Mouse (Mus musculus) stomach, embryonic 14.5 days (tissue): Measurements from ENCODE around the gene Pigw. TPM values are rescaled to one million over a fixed set of nuclear protein-coding genes. Genes with fewer than 3 reads are reported as not detected.

Experiments
- ATAC-seq: fragments of 200-750 bp; cut with Nextera tagmentation; 2 replicates; pipeline ENCODE4 v1.8.0; 2017; ENCODE audit warnings: low read depth, moderate TSS enrichment; ENCODE audit not compliant: insufficient number of reproducible peaks, insufficient read depth, low FRiP score
- H3K27ac ChIP-seq: fragments of 300-500 bp; sonication (generic); 2 replicates; pipeline ENCODE4 v1.5.1; 2014; ENCODE audit warnings: mild to moderate bottlenecking, low read length, moderate library complexity, mixed read lengths
- H3K27me3 ChIP-seq: fragments of 300-500 bp; sonication (generic); 2 replicates; pipeline ENCODE4 v1.6.1; 2014; ENCODE audit warnings: low read length, control low read depth, mixed read lengths; ENCODE audit not compliant: control insufficient read depth, insufficient read depth
- H3K36me3 ChIP-seq: fragments of 300-500 bp; sonication (generic); 2 replicates; pipeline ENCODE4 v1.6.1; 2014; ENCODE audit warnings: mild to moderate bottlenecking, control low read depth, low read length, moderate library complexity, mixed read lengths; ENCODE audit not compliant: control insufficient read depth, insufficient read depth
- H3K4me1 ChIP-seq: fragments of 300-500 bp; sonication (generic); 2 replicates; pipeline ENCODE4 v1.6.1; 2014; ENCODE audit warnings: low read length, control low read depth, mixed read lengths; ENCODE audit not compliant: control insufficient read depth, insufficient read depth
- H3K4me2 ChIP-seq: fragments of 300-500 bp; sonication (generic); replicated peaks from 2 replicates; pipeline ENCODE4 v1.6.1; 2014; ENCODE audit warnings: low read depth, low read length, control low read depth
- H3K4me3 ChIP-seq: fragments of 300-500 bp; sonication (generic); 2 replicates; pipeline ENCODE4 v1.5.1; 2014; ENCODE audit warnings: low read depth, low read length, control low read depth
- H3K9ac ChIP-seq: fragments of 300-500 bp; sonication (generic); replicated peaks from 2 replicates; pipeline ENCODE4 v1.6.1; 2014; ENCODE audit warnings: low read depth, mild to moderate bottlenecking, control low read depth, low read length, moderate library complexity, mixed read lengths
- H3K9me3 ChIP-seq: fragments of 300-500 bp; sonication (generic); 2 replicates; pipeline ENCODE4 v1.6.1; 2016; ENCODE audit warnings: low read depth, low read length, control low read depth; ENCODE audit not compliant: control insufficient read depth
- WGBS: fragments of 180-500 bp; shearing (Covaris S2); extraction: QIAGEN DNeasy Blood & Tissue Kit; methylation state at CpG from one replicate; pipeline ENCODE4 v1.1.7; 2014; 5-methylcytosine and 5-hydroxymethylcytosine counted together
- polyA plus RNA-seq: library from polyadenylated mRNA; unstranded; fragments of >200 nt; fragmentation: Nextera tagmentation; extraction: Ambion mirVana; gene quantifications from 2 replicates; pipeline ENCODE4 v1.2.1, GENCODE M21; 2014

The Pigw gene
- polyA plus RNA-seq, 1 experiment from 2014 or later: 3.0 TPM

DNA sequence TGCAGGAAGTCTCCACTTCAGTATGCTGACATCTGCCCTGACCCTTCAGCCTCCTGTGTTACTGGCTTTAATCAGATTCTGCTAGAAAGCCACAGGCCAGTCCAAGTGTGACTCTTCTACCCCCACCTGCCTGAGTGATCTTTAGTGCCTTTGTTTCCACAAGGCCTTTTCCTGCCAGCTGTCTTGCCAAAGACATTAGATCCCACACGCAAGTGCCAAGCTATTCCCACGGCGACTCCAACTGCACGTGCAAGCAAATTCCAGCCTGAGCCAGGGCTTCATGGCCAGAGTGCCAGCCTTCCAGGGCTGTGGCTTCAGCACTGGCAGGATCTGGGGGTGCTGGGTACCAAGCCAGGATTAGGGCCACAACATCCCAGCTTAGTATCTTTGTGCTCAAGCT lies 30.3 kb upstream of the Pigw start:
- WGBS: 83% methylated on average over 4 of the region's 4 CpGs
- Histone ChIP-seq H3K4me1 (no peaks in the 10 kb centered on the region), H3K27ac (no peak overlapping the region), H3K4me2 (no peak overlapping the region), H3K9me3 (no peaks in the 10 kb centered on the region), H3K9ac (no peak overlapping the region), H3K36me3 (peaks cover 54% of the 10 kb centered on the region), H3K27me3 (no peaks in the 10 kb centered on the region), H3K4me3 (no peak overlapping the region)
- ATAC-seq: no peak

DNA sequence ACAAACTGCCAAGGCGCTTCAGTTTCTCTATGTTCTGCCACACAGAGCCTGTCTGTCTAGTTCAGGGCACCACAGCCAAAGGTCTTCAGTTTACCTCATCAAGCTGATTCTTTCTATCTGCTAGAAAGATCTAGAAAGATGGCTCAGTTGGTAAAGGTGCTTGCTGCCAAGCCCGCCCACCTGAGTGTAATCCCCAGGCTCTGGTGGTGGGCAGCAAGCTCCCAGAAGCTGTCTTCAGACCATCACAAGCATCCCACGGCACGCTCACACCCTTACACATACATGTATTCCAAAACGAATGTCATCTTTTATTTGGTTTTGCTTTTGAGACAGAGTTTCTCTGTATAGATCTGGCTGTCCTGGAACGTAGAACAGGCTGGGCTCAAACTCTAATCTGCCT lies 28.4 kb upstream of the Pigw start:
- Histone ChIP-seq H3K27me3 (no peaks in the 10 kb centered on the region), H3K4me3 (no peak overlapping the region), H3K4me1 (no peaks in the 10 kb centered on the region), H3K36me3 (peaks cover 60% of the 10 kb centered on the region), H3K4me2 (no peak overlapping the region), H3K9me3 (no peaks in the 10 kb centered on the region), H3K9ac (no peak overlapping the region), H3K27ac (no peak overlapping the region)
- WGBS: 92% methylated on average over 6 of the region's 6 CpGs
- ATAC-seq: no peak

DNA sequence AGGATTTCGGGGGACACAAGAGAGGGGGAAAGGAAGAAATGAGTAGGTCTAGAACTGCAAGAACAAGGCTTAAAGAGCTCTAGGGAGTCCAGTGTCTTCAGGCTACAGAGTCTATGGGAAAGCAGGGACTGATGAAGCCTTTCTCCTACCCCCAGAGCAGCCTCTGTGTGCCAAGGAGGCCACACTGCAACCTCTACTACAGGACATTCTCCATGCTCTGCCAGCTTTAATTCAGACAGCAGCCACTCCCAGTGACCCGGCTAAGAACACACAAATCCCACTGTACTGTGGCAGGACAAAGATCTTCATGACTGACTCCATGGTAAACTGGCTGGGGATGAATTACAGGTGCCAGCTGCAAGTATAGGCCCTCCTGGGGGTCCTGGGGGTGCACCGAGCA lies 27.0 kb upstream of the Pigw start:
- H3K9me3 ChIP-seq: no peaks in the 10 kb centered on the region
- H3K4me1 ChIP-seq: no peaks in the 10 kb centered on the region
- H3K27me3 ChIP-seq: no peaks in the 10 kb centered on the region
- H3K36me3 ChIP-seq: peaks cover 65% of the 10 kb centered on the region
- H3K4me2 ChIP-seq: no peak overlapping the region
- WGBS: 52% methylated on average over 3 of the region's 3 CpGs
- H3K9ac ChIP-seq: no peak overlapping the region
- no peak overlapping the region for H3K27ac ChIP-seq
- no peak for ATAC-seq
- no peak overlapping the region for H3K4me3 ChIP-seq

DNA sequence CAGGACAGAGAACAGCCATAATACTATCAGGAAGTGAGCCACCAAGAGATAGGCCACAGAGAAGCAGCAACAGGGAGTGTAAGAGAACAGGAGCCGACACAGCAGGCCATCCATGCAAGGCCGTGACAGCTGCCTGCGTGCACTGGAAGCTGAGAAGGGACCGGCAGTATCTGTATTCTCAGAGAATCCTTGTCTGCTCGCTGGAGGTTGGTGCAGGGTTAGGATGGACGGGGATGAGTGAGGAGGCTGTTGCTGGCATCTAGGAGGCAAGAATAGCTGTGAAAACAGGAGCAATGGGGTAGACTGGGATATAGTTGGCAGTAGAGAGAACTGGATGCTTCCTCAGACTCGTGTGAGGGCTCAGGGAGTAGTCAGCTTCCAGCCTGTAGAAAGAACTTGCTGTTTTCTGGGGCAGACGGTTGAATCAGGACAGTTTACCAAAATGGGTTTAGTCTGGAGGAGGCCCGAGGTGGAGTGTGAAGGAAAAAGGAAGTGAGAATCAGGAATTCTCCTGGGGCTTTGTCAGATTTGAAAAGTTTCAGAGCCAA lies 24.6 kb upstream of the Pigw start:
- 81% methylated on average over 9 of the region's 9 CpGs for WGBS
- H3K27me3 ChIP-seq: no peaks in the 10 kb centered on the region

DNA sequence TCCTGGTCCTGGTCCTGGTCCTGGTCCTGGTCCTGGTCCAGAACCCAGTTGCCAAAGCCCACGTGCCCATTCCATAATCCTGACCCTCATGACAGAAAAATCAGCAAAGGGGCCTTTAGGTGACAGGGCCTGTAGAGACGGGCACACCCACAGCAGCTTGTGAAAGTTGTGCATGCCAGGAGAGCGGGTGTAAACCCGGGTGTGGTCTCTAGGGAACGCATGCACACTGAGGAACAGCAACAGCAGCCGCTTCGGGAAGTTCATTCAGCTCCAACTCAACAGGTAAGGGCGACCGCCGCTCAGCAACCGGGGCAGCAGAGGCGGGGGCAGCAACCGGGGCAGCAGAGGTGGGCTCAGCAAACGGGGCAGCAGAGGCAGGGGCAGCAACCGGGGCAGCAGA lies 13.0 kb upstream of the Pigw start:
- Histone ChIP-seq H3K9ac (no peak overlapping the region), H3K9me3 (no peaks in the 10 kb centered on the region), H3K27ac (no peak overlapping the region), H3K27me3 (no peaks in the 10 kb centered on the region), H3K4me1 (no peaks in the 10 kb centered on the region), H3K4me3 (no peak overlapping the region), H3K4me2 (no peak overlapping the region), H3K36me3 (peaks cover 32% of the 10 kb centered on the region)
- no peak for ATAC-seq
- WGBS: 90% methylated on average over 15 of the region's 15 CpGs

More for the DNA sequence above, 24.6 kb upstream of the Pigw start:
- Histone ChIP-seq H3K36me3 (peaks cover 64% of the 10 kb centered on the region), H3K9ac (no peak overlapping the region), H3K27ac (no peak overlapping the region), H3K4me1 (no peaks in the 10 kb centered on the region), H3K4me3 (no peak overlapping the region), H3K4me2 (no peak overlapping the region), H3K9me3 (no peaks in the 10 kb centered on the region)
- no peak for ATAC-seq

DNA sequence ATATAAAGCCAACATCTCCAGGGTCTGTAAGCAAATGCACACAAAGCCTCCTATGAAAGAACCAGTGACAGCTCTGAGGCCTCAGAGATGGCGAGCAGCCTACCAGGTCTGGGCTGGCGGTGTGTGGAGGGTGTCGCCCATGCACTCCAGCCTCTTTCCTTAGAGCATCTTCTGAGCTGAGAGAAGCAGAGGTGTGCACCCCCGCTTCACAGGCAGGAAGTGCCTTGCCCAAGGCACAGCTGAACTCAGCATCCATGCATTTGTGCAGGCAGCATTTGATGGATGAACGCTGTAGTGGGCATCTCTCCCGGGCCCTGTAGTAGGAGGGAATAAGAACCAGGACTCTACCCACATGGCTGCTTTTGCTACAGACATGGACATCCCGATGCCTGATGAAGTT lies 11.6 kb upstream of the Pigw start:
- H3K4me1 ChIP-seq: no peaks in the 10 kb centered on the region
- H3K27ac ChIP-seq: no peak overlapping the region
- H3K9me3 ChIP-seq: no peaks in the 10 kb centered on the region
- no peak overlapping the region for H3K4me3 ChIP-seq
- no peaks in the 10 kb centered on the region for H3K27me3 ChIP-seq
- no peak overlapping the region for H3K4me2 ChIP-seq
- 95% methylated on average over 7 of the region's 7 CpGs for WGBS
- no peak overlapping the region for H3K9ac ChIP-seq
- no peak for ATAC-seq
- peaks cover 32% of the 10 kb centered on the region for H3K36me3 ChIP-seq

DNA sequence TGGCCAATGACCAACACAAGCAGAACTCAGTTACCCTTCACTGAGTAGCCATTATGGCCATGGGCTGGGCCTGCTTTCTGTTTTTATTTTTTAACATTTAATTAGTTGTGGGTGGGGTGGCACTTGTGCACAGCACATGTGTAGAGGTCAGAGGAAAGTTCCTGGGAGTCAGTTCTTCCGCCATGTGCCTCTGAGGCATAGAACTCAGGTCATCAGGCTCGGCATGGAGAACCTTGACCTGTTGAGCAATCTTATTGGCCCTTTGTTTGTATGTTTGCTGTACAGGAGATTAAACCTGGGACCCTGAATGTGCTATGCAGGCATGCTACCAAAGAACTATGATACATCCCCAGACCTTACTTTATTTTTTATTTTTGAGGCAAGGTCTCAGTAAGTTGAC lies 9.4 kb upstream of the Pigw start:
- Histone ChIP-seq H3K27me3 (no peaks in the 10 kb centered on the region), H3K36me3 (peaks cover 33% of the 10 kb centered on the region), H3K4me3 (no peak overlapping the region), H3K27ac (no peak overlapping the region), H3K4me2 (no peak overlapping the region), H3K9me3 (no peaks in the 10 kb centered on the region), H3K9ac (no peak overlapping the region), H3K4me1 (no peaks in the 10 kb centered on the region)
- 90% methylated on average over 2 of the region's 2 CpGs for WGBS
- no peak for ATAC-seq

DNA sequence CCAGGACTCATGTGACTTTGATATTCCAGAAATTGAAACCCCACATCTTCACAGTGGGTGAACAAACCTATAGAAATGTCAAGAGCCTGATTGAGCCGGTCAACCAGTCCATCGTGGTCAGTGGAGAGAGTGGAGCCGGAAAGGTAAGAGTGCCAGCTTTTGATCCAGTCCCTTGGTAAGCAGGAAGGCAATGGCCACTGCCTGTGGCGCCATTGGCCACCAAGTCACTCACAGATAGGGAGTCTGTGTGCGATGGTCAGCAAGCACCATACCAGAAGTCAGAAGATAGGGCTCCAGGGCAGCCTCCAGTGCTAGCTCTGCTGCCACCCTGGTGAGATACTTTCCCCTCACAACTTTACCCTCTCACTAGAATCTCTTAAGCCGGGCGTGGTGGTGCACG lies 7.9 kb upstream of the Pigw start:
- no peak overlapping the region for H3K4me2 ChIP-seq
- H3K4me1 ChIP-seq: no peaks in the 10 kb centered on the region
- H3K9ac ChIP-seq: no peak overlapping the region
- H3K9me3 ChIP-seq: no peaks in the 10 kb centered on the region
- WGBS: 94% methylated on average over 8 of the region's 8 CpGs
- ATAC-seq: no peak
- H3K36me3 ChIP-seq: peaks cover 31% of the 10 kb centered on the region
- no peak overlapping the region for H3K27ac ChIP-seq
- no peak overlapping the region for H3K4me3 ChIP-seq
- H3K27me3 ChIP-seq: no peaks in the 10 kb centered on the region

DNA sequence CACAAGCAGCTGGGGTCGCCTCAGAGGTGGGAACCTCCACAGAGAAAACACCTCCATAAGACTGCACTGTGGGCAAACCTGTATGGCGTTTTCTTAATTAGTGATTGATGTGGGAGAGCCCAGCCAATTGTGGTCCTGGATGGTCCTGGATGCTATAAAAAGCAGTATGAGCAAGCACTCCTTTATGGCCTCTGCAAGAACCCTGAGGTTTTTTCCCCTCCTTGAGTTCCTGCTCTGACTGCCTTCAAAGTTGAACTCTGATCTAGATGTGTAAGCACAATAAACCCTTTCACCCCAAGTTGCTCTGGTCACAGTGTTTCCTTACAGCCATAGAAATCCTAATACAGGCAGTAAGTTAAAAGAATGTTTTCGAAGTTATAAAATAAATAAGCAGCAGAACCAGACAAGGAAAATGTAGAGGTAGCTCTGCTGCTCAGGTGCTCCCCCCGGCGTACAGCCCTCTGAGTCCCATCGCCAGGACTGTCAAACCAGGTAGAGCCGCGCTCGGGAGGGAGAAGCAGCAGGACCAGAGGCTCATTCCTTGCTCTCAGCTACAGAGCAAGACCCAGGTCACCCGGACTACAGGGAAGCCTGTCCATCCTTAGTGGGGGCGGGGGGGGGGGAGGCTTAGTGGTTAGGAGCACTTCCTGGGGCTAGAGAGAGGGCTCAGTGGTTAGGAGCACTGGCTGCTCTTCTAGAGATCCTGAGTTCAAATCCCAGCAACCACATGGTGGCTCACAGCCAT lies 6.9 kb upstream of the Pigw start:
- H3K27me3 ChIP-seq: no peaks in the 10 kb centered on the region
- H3K36me3 ChIP-seq: peaks cover 26% of the 10 kb centered on the region
- H3K9ac ChIP-seq: no peak overlapping the region
- no peak overlapping the region for H3K27ac ChIP-seq
- no peak overlapping the region for H3K4me3 ChIP-seq
- 89% methylated on average over 11 of the region's 11 CpGs for WGBS
- H3K4me1 ChIP-seq: no peaks in the 10 kb centered on the region
- no peak for ATAC-seq
- no peaks in the 10 kb centered on the region for H3K9me3 ChIP-seq
- H3K4me2 ChIP-seq: no peak overlapping the region
